Mouse (Mus musculus) erythroblast, embryonic 14.5 days (primary cell): ENCODE results near the gene E2f4.

ENCODE experiments used
- GATA1 ChIP-seq: IDR thresholded peaks from 2 replicates; pipeline ENCODE4 v1.6.1; 2012; ENCODE audit warnings: low read length, inconsistent platforms, mixed read lengths
- TAL1 ChIP-seq: IDR thresholded peaks from 3 replicates; pipeline ENCODE4 v1.6.1; 2012; ENCODE audit warnings: low read length, inconsistent platforms, mixed read lengths

GRCm38 (mm10) chr8:105265128-105265527 lies 32.3 kb upstream of the E2f4 start:
- TF ChIP-seq GATA1 = no peak
- TF ChIP-seq TAL1 = no peak
